Mouse (Mus musculus) spleen, adult 2 months (tissue): Measurements from ENCODE around the gene Ybx3. TPM values are rescaled to one million over a fixed set of nuclear protein-coding genes. Genes with fewer than 3 reads are reported as not detected.

Experiments
- DNase-seq, 2 experiments: peaks; one replicate each; pipeline versions ENCODE4 v3.0.0 to v3.0.0-alpha.2; 2012 to 2021; ENCODE audit warnings: low spot score in 2 of 2, low read depth in 1 of 2
- H3K27ac ChIP-seq: fragments of 200-500 bp; 2 replicates; pipeline ENCODE4 v1.5.1; 2012; ENCODE audit warnings: low read length, inconsistent platforms; ENCODE audit not compliant: insufficient read depth
- H3K27me3 ChIP-seq: fragments of 200-500 bp; 2 replicates; pipeline ENCODE4 v1.6.1; 2012; ENCODE audit warnings: mild to moderate bottlenecking, moderate library complexity, low read length, inconsistent platforms; ENCODE audit not compliant: control insufficient read depth, insufficient read depth
- H3K36me3 ChIP-seq: fragments of 200-500 bp; 2 replicates; pipeline ENCODE4 v1.6.1; 2012; ENCODE audit warnings: mild to moderate bottlenecking, low read length, inconsistent platforms; ENCODE audit not compliant: control insufficient read depth, insufficient read depth
- H3K4me1 ChIP-seq: fragments of 200-500 bp; 2 replicates; pipeline ENCODE4 v1.6.1; 2011; ENCODE audit warnings: inconsistent platforms; ENCODE audit not compliant: control insufficient read depth, insufficient read depth, insufficient read length
- H3K4me3 ChIP-seq: fragments of 200-500 bp; 2 replicates; pipeline ENCODE4 v1.5.1; 2011; ENCODE audit warnings: mild to moderate bottlenecking, inconsistent platforms; ENCODE audit not compliant: insufficient read depth, insufficient read length; ENCODE audit errors: extremely low read depth
- CTCF ChIP-seq: fragments of 200-500 bp; IDR thresholded peaks from 2 replicates; pipeline ENCODE4 v1.5.1; 2011; ENCODE audit warnings: mild to moderate bottlenecking, inconsistent platforms; ENCODE audit not compliant: insufficient read depth, insufficient read length, insufficient replicate concordance; ENCODE audit errors: extremely low read depth
- POLR2A ChIP-seq: fragments of 200-500 bp; IDR thresholded peaks from 2 replicates; pipeline ENCODE4 v1.6.1; 2011; ENCODE audit warnings: low read depth, low read length, inconsistent platforms
- WGBS: fragments of 180-500 bp; shearing (Covaris S2); methylation state at CpG from one replicate; pipeline ENCODE4 v1.1.7; 2018; 5-methylcytosine and 5-hydroxymethylcytosine counted together
- polyA plus RNA-seq: library from polyadenylated mRNA; depleted of rRNA; stranded (reverse); fragments of >200 nt; gene quantifications from 2 replicates; pipeline ENCODE4 v1.2.3, GENCODE M21; 2012

Ybx3 gene
- polyA plus RNA-seq, 1 experiment = 66.5 TPM

DNA sequence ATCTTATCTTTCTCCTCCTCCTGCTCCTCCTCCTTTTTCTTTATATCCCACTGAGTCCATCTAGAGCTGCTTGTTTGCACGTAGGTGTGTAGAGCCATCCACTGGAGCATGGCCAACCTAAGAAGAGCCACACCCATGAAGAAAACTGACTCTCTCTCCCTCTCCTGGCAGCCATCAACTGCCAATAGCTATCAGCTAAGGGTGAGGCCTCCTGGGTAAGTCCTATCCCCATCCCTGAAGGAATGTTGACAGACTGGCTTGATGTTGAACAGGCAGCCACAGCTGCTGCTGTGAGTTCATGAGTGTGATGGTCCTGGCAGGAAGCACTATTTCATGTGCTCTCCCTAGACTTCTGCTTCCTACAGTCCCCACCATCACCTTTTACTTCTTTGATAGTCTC is 8.4 kb upstream of the Ybx3 start:
- no peak overlapping the region for H3K27ac ChIP-seq
- DNase-seq = no peak
- TF ChIP-seq POLR2A (no peak), CTCF (no peak)
- H3K36me3 ChIP-seq = no peaks in the 10 kb centered on the region
- WGBS = 61% methylated on average over 1 of the region's 1 CpGs
- H3K4me3 ChIP-seq = no peak overlapping the region
- H3K27me3 ChIP-seq = no peaks in the 10 kb centered on the region
- no peaks in the 10 kb centered on the region for H3K4me1 ChIP-seq

DNA sequence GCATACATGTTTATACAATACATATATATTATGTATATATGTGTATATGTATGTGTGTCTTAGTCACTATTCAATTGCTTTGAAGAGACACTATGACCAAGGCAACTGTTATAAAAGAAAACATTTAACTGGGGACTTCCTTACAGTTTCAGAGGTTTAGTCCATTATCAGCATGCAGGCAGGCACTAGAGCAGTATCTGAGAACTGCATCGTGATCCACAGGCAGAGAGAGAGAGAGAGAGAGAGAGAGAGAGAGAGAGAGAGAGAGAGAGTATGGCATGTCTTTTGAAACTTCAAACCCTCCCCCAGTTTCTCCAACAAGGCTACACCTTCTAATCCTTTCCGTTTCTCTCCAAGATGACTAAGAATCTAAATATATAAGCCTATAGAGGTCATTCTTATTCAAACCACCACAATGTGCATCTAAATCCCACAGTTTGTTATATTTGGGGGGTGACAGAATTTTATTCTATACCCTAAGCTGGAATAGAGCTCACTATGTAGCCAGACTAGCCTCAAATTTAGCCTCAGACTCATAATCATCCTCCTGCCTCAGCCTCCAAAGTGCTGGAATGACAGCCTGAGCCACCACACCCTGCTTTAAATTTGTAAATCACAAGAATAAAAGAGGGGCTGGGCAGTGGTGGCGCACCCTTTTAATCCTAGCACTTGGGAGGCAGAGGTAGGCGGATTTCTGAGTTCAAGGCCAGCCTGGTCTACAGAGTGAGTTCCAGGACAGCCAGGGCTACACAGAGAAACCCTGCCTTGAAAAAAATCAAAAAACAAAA is 5.8 kb upstream of the Ybx3 start:
- TF ChIP-seq CTCF = no peak
- TF ChIP-seq POLR2A = no peak
- no peak for DNase-seq

DNA sequence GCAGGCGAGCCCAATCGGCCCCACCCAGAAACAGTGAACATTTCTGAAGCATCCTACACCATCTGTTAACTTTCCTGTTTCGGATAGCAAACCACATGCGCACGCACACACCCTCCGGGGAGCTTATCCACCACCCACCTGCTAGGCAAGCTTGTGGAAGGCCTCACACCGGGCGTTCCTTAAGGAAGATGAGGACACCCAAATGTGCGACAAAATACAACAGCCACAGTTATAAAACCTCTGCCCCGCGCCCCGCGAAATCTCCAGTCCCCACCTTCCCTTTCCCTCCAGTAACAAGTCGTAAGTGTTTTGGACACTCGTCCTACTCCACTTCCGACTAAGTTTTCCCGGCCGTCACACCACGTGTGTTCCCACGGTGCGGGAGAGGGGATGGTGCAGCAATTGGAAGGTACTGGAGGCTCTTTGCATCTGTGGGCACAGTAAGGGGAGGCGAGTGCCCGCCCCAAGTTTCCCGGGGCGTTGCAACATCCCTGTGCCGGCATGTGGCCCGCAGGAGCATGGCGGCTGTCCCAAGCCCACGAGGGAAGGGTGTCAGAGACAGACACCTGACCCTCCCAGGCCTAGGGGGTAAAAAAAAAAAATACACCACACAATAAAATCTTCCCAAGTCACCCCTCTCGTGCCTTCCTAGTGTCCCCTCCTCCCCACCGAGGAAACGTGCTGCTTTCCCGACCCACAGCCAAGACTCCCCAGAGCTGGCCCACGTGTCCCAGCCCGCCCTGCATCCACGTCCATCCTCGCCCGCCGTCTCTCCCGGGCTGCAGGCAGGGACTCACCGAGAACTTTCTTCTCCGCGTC is 846 bp downstream of the Ybx3 start:
- H3K27ac ChIP-seq = peak overlapping the region; percentile 21; the same call in 1 of the 2 replicates
- peaks cover 5% of the 10 kb centered on the region; the same call in 1 of the 2 replicates for H3K4me1 ChIP-seq
- peak overlapping the region; percentile 89 for H3K4me3 ChIP-seq
- DNase-seq = peak in 1 of 2 experiments; percentile 19
- no peaks in the 10 kb centered on the region for H3K36me3 ChIP-seq
- TF ChIP-seq CTCF = no peak
- no peak for TF ChIP-seq POLR2A
- 1% methylated on average over 43 of the region's 43 CpGs for WGBS
- H3K27me3 ChIP-seq = no peaks in the 10 kb centered on the region

More for the DNA sequence above, 5.8 kb upstream of the Ybx3 start:
- Histone ChIP-seq H3K4me3 (no peak overlapping the region), H3K36me3 (no peaks in the 10 kb centered on the region), H3K27me3 (no peaks in the 10 kb centered on the region), H3K4me1 (no peaks in the 10 kb centered on the region), H3K27ac (no peak overlapping the region)
- WGBS = 73% methylated on average over 4 of the region's 4 CpGs

DNA sequence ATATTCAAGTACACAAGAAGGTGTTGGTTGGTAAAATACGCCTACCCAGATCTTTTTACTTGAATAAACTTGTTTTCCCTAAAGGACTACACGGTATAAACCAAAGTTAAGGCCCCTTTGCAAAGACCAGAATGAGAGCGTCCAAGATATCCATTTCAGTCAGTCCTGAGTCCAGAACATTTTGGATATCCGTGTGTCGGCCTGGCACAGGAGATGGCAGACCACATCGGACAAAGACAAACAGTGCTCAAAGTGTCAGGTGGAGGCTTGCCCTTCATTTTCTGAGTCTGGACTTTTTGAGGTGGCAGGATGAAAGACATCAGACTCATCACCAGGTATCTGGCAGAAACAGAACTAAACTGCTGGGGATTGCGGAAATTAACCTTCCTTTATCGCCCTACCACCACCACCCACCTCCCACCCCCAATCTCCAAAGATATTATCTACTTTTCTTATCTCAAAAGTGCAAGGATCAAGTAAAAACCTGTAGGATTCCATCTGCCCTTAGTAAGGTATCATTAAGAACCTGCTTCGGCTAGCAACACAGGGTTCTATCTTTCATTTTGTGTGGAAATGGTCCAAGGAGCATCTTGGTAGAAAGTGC is 1.8 kb downstream of the Ybx3 start:
- Histone ChIP-seq H3K4me3 (no peak overlapping the region), H3K36me3 (no peaks in the 10 kb centered on the region), H3K4me1 (peaks cover 5% of the 10 kb centered on the region; the same call in 1 of the 2 replicates), H3K27me3 (no peaks in the 10 kb centered on the region), H3K27ac (no peak overlapping the region)
- WGBS = 69% methylated on average over 9 of the region's 9 CpGs
- TF ChIP-seq POLR2A (no peak), CTCF (no peak)
- DNase-seq = no peak

DNA sequence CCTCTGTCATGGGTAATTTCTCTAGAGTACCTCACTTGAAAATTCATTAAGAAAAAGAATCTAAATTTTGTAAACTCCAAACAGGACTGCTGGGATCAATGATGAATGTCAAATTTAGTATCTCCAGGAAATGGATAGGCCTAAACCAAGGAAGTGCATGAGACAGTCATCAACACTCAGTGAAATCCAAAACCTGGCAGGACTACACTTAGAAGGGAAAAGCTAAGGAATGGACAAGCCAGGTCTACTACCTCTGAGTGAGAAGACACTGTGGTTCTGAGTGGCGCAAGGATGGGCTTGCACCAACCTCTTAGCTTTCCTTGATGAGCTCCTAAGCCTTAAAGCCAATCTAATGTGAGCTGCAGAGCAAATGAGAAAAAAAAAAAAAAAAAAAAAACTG is 2.8 kb downstream of the Ybx3 start:
- H3K27ac ChIP-seq = no peak overlapping the region
- DNase-seq = no peak
- H3K4me3 ChIP-seq = no peak overlapping the region
- no peaks in the 10 kb centered on the region for H3K36me3 ChIP-seq
- H3K27me3 ChIP-seq = no peaks in the 10 kb centered on the region
- H3K4me1 ChIP-seq = peaks cover 5% of the 10 kb centered on the region; the same call in 1 of the 2 replicates
- TF ChIP-seq POLR2A (no peak), CTCF (no peak)
- WGBS = 100% methylated on average over 1 of the region's 1 CpGs

GRCm38 (mm10) chr6:131383713-131384330 is 4.5 kb downstream of the Ybx3 start:
- no peak for TF ChIP-seq CTCF
- TF ChIP-seq POLR2A = no peak
- Histone ChIP-seq H3K27me3 (no peaks in the 10 kb centered on the region), H3K27ac (no peak overlapping the region), H3K36me3 (peaks cover 6% of the 10 kb centered on the region; the same call in 1 of the 2 replicates), H3K4me1 (peaks cover 5% of the 10 kb centered on the region; the same call in 1 of the 2 replicates), H3K4me3 (no peak overlapping the region)
- 76% methylated on average over 6 of the region's 6 CpGs for WGBS
- DNase-seq = no peak
